Mouse (Mus musculus) limb, embryonic 10.5 days (tissue): ENCODE measurements around the gene Notch3. TPM values are rescaled to one million over a fixed set of nuclear protein-coding genes. Genes with fewer than 3 reads are reported as not detected.
"Not testable (repeated sequence)": the region's sequence is repeated elsewhere in the genome, so short reads cannot be mapped to it uniquely, and the experiment has no call there.

Experiments used
- DNase-seq: peaks from one replicate; pipeline ENCODE4 v3.0.0-alpha.2; 2017; ENCODE audit warnings: low spot score
- H3K27ac ChIP-seq: fragments of 300-500 bp; sonication (generic); 2 replicates; pipeline ENCODE4 v1.5.1; 2016; ENCODE audit warnings: mild to moderate bottlenecking
- H3K27me3 ChIP-seq: fragments of 300-500 bp; sonication (generic); 2 replicates; pipeline ENCODE4 v1.6.1; 2016; ENCODE audit warnings: low read depth, mild to moderate bottlenecking; ENCODE audit not compliant: poor library complexity, severe bottlenecking
- H3K36me3 ChIP-seq: fragments of 300-500 bp; sonication (generic); 2 replicates; pipeline ENCODE4 v1.6.1; 2016; ENCODE audit warnings: mild to moderate bottlenecking, moderate library complexity
- H3K4me1 ChIP-seq: fragments of 300-500 bp; sonication (generic); 2 replicates; pipeline ENCODE4 v1.6.1; 2016
- H3K4me3 ChIP-seq: fragments of 300-500 bp; sonication (generic); 2 replicates; pipeline ENCODE4 v1.5.1; 2016; ENCODE audit warnings: mild to moderate bottlenecking, moderate library complexity
- H3K9me3 ChIP-seq: fragments of 300-500 bp; sonication (generic); replicated peaks from 2 replicates; pipeline ENCODE4 v1.6.1; 2016; ENCODE audit warnings: mild to moderate bottlenecking
- WGBS: fragments of 180-500 bp; shearing (Covaris S2); methylation state at CpG from one replicate; pipeline ENCODE4 v1.1.7; 2016; 5-methylcytosine and 5-hydroxymethylcytosine counted together
- polyA plus RNA-seq: library from polyadenylated mRNA; unstranded; fragments of >200 nt; fragmentation: Nextera tagmentation; extraction: Ambion mirVana; gene quantifications from 2 replicates; pipeline ENCODE4 v1.2.1, GENCODE M21; 2016

The Notch3 gene
- polyA plus RNA-seq, 1 experiment from 2014 or later = 32.1 TPM

GRCm38 (mm10) chr17:32123545-32123944 is 43.1 kb downstream of the Notch3 start:
- no peak overlapping the region for H3K4me3 ChIP-seq
- no peaks in the 10 kb centered on the region for H3K27me3 ChIP-seq
- H3K27ac ChIP-seq = no peak overlapping the region
- H3K9me3 ChIP-seq = no peaks in the 10 kb centered on the region
- peaks cover 86% of the 10 kb centered on the region for H3K36me3 ChIP-seq
- peaks cover 12% of the 10 kb centered on the region for H3K4me1 ChIP-seq
- DNase-seq = no peak
- WGBS = 97% methylated on average over 4 of the region's 4 CpGs

GRCm38 (mm10) chr17:32122587-32122970 is 44.1 kb downstream of the Notch3 start:
- peaks cover 22% of the 10 kb centered on the region for H3K4me1 ChIP-seq
- no peak overlapping the region for H3K4me3 ChIP-seq
- peaks cover 76% of the 10 kb centered on the region for H3K36me3 ChIP-seq
- no peaks in the 10 kb centered on the region for H3K9me3 ChIP-seq
- WGBS = 76% methylated on average over 14 of the region's 14 CpGs
- no peak for DNase-seq
- H3K27ac ChIP-seq = no peak overlapping the region
- H3K27me3 ChIP-seq = no peaks in the 10 kb centered on the region

- DNase-seq = no peak
- WGBS = 77% methylated on average over 19 of the region's 19 CpGs
- H3K27ac ChIP-seq = peak overlapping the region; percentile 30; the same call in 1 of the 2 replicates
- H3K4me3 ChIP-seq = no peak overlapping the region
- peaks cover 28% of the 10 kb centered on the region for H3K4me1 ChIP-seq
- peaks cover 70% of the 10 kb centered on the region for H3K36me3 ChIP-seq
- H3K9me3 ChIP-seq = no peaks in the 10 kb centered on the region
- H3K27me3 ChIP-seq = 0 out of 2 replicates have a peak, but pooled peaks cover under 1% of the 10 kb centered on the region
Measured at GRCm38 (mm10) chr17:32121833-32122586, 44.6 kb downstream of the Notch3 start.

GRCm38 (mm10) chr17:32120771-32121532 is 45.7 kb downstream of the Notch3 start:
- 75% methylated on average over 9 of the region's 9 CpGs for WGBS
- H3K36me3 ChIP-seq = peaks cover 60% of the 10 kb centered on the region

GRCm38 (mm10) chr17:32119196-32119595 is 47.5 kb downstream of the Notch3 start:
- WGBS = 85% methylated on average over 16 of the region's 16 CpGs
- Histone ChIP-seq H3K4me3 (no peak overlapping the region), H3K27ac (no peak overlapping the region), H3K9me3 (no peaks in the 10 kb centered on the region), H3K36me3 (peaks cover 44% of the 10 kb centered on the region), H3K4me1 (peaks cover 39% of the 10 kb centered on the region), H3K27me3 (peaks cover 18% of the 10 kb centered on the region; the same call in 1 of the 2 replicates)
- no peak for DNase-seq

More at GRCm38 (mm10) chr17:32120771-32121532, 45.7 kb downstream of the Notch3 start:
- Histone ChIP-seq H3K27ac (no peak overlapping the region), H3K4me1 (peaks cover 31% of the 10 kb centered on the region), H3K27me3 (0 out of 2 replicates have a peak, but pooled peaks cover 11% of the 10 kb centered on the region), H3K4me3 (no peak overlapping the region), H3K9me3 (no peaks in the 10 kb centered on the region)
- no peak for DNase-seq

GRCm38 (mm10) chr17:32118484-32118883 is 48.2 kb downstream of the Notch3 start:
- DNase-seq = peak; percentile 61
- Histone ChIP-seq H3K4me1 (peaks cover 47% of the 10 kb centered on the region), H3K27me3 (peaks cover 25% of the 10 kb centered on the region; the same call in 1 of the 2 replicates), H3K9me3 (no peaks in the 10 kb centered on the region), H3K27ac (peak overlapping the region; percentile 64), H3K36me3 (peaks cover 37% of the 10 kb centered on the region), H3K4me3 (peak overlapping the region; percentile 35)
- 19% methylated on average over 3 of the region's 3 CpGs for WGBS

- peaks cover 31% of the 10 kb centered on the region; the same call in 1 of the 2 replicates for H3K27me3 ChIP-seq
- H3K27ac ChIP-seq = peak overlapping the region; percentile 64; the same call in 1 of the 2 replicates
- H3K9me3 ChIP-seq = not testable (repeated sequence)
- WGBS = 3% methylated on average over 13 of the region's 13 CpGs
- H3K4me1 ChIP-seq = peaks cover 52% of the 10 kb centered on the region
- H3K36me3 ChIP-seq = peaks cover 32% of the 10 kb centered on the region
- DNase-seq = peak; percentile 81
- H3K4me3 ChIP-seq = peak overlapping the region; percentile 35
Measured at GRCm38 (mm10) chr17:32117872-32118421, 48.7 kb downstream of the Notch3 start.

GRCm38 (mm10) chr17:32117287-32117871 is 49.3 kb downstream of the Notch3 start:
- Histone ChIP-seq H3K9me3 (no peaks in the 10 kb centered on the region), H3K4me3 (no peak overlapping the region), H3K4me1 (peaks cover 48% of the 10 kb centered on the region), H3K27me3 (peaks cover 36% of the 10 kb centered on the region; the same call in 1 of the 2 replicates), H3K36me3 (peaks cover 26% of the 10 kb centered on the region), H3K27ac (peak overlapping the region; percentile 63)
- 43% methylated on average over 5 of the region's 5 CpGs for WGBS
- no peak for DNase-seq

GRCm38 (mm10) chr17:32116586-32117286 is 49.9 kb downstream of the Notch3 start:
- Histone ChIP-seq H3K27me3 (peaks cover 40% of the 10 kb centered on the region; the same call in 1 of the 2 replicates), H3K4me3 (no peak overlapping the region), H3K36me3 (peaks cover 19% of the 10 kb centered on the region), H3K4me1 (peaks cover 43% of the 10 kb centered on the region), H3K9me3 (no peaks in the 10 kb centered on the region), H3K27ac (peak overlapping the region; percentile 63)
- 79% methylated on average over 6 of the region's 6 CpGs for WGBS
- DNase-seq = no peak

GRCm38 (mm10) chr17:32114486-32114885 is 52.2 kb downstream of the Notch3 start:
- not testable (repeated sequence) for H3K36me3 ChIP-seq, DNase-seq, H3K9me3 ChIP-seq
- WGBS = 22% methylated on average over 5 of the region's 5 CpGs
- peak overlapping the region; percentile 60 for H3K4me3 ChIP-seq
- peak overlapping the region; percentile 66; the same call in 1 of the 2 replicates for H3K27ac ChIP-seq
- peaks cover 40% of the 10 kb centered on the region; the same call in 1 of the 2 replicates for H3K27me3 ChIP-seq
- peaks cover 57% of the 10 kb centered on the region for H3K4me1 ChIP-seq

GRCm38 (mm10) chr17:32113523-32114421 is 52.9 kb downstream of the Notch3 start:
- H3K27ac ChIP-seq = peak overlapping the region; percentile 66

More at GRCm38 (mm10) chr17:32113523-32114421, 52.9 kb downstream of the Notch3 start:
- Histone ChIP-seq H3K27me3 (peaks cover 40% of the 10 kb centered on the region; the same call in 1 of the 2 replicates), H3K4me1 (peaks cover 60% of the 10 kb centered on the region), H3K36me3 (no peaks in the 10 kb centered on the region), H3K9me3 (no peaks in the 10 kb centered on the region), H3K4me3 (peak overlapping the region; percentile 60)
- peak; percentile 75 for DNase-seq
- WGBS = 1% methylated on average over 56 of the region's 56 CpGs
